Mouse (Mus musculus): ENCODE data around the gene Erg28. TPM values are rescaled to one million over a fixed set of nuclear protein-coding genes. Genes with fewer than 3 reads are reported as not detected.

The Erg28 gene
- polyA plus RNA-seq, 1 experiment from 2014 or later: 125 TPM

DNA sequence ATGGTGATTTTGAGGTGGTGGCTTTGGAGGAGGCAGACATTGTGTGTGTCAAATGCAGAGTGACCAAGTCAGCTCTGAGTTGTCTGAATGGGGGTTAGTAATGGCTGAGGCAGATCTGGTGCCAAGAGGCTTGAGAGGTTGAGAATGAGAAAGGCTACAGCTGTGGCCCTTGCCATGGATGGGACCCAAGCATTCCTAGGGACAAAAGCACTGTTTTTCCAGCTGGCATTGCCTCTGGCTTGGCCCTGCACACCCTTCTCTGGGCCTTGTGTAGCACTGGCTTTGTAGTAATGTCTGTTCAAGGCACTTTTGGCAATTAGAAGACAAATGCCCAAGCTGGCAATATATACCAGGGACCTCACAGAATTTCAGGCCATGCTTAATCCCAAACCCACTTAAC is 13.4 kb downstream of the Erg28 start:
- Histone ChIP-seq H3K4me2 (ENCODE audit: low read depth, low read length) (no peak overlapping the region), H3K36me3 (replicated peaks; ENCODE audit: control insufficient read depth, insufficient read depth, low read depth, low read length) (no peaks in the 10 kb centered on the region), H3K4me1 (ENCODE audit: control insufficient read depth, insufficient read depth, low read length) (no peaks in the 10 kb centered on the region), H3K4me3 (ENCODE audit: low read depth, low read length) (no peak overlapping the region), H3K9me3 (replicated peaks; ENCODE audit: control insufficient read depth, low read length) (no peaks in the 10 kb centered on the region), H3K27me3 (ENCODE audit: control insufficient read depth, insufficient read depth, low read length) (no peaks in the 10 kb centered on the region), H3K27ac (replicated peaks; ENCODE audit: low read depth, low read length) (no peak overlapping the region), H3K9ac (replicated peaks; ENCODE audit: low read length) (no peak overlapping the region)
- no peak for ATAC-seq (replicated peaks; ENCODE audit: insufficient number of reproducible peaks, low FRiP score, low TSS enrichment, low read depth)
- DNase-seq (ENCODE audit: low spot score): no peak

DNA sequence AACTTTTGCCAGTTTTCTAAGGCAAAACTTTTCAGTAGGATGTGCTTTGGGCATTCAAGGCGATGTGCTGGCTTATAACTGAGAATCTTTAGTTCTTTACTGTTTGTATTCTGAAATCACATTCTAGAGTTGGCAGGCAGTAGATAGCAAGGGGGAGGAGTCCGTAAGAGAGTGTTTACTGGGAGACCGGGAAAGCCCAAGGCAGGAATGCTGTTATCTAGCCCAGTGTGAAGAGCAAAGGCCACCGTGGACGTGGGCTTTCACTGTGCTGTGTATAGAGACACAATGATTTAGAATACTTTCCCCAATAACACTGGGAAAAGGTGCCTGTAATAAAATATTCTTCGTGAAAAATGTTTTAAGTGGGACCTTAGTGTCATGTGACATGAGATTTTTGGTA is 14.6 kb downstream of the Erg28 start:
- no peak for DNase-seq (ENCODE audit: low spot score)
- Histone ChIP-seq H3K27ac (replicated peaks; ENCODE audit: low read depth, low read length) (no peak overlapping the region), H3K4me1 (ENCODE audit: control insufficient read depth, insufficient read depth, low read length) (no peaks in the 10 kb centered on the region), H3K4me3 (ENCODE audit: low read depth, low read length) (no peak overlapping the region), H3K4me2 (ENCODE audit: low read depth, low read length) (no peak overlapping the region), H3K9me3 (replicated peaks; ENCODE audit: control insufficient read depth, low read length) (no peaks in the 10 kb centered on the region), H3K36me3 (replicated peaks; ENCODE audit: control insufficient read depth, insufficient read depth, low read depth, low read length) (no peaks in the 10 kb centered on the region), H3K9ac (replicated peaks; ENCODE audit: low read length) (no peak overlapping the region), H3K27me3 (ENCODE audit: control insufficient read depth, insufficient read depth, low read length) (no peaks in the 10 kb centered on the region)
- 76% methylated on average over 6 of the region's 6 CpGs for WGBS
- no peak for ATAC-seq (replicated peaks; ENCODE audit: insufficient number of reproducible peaks, low FRiP score, low TSS enrichment, low read depth)

DNA sequence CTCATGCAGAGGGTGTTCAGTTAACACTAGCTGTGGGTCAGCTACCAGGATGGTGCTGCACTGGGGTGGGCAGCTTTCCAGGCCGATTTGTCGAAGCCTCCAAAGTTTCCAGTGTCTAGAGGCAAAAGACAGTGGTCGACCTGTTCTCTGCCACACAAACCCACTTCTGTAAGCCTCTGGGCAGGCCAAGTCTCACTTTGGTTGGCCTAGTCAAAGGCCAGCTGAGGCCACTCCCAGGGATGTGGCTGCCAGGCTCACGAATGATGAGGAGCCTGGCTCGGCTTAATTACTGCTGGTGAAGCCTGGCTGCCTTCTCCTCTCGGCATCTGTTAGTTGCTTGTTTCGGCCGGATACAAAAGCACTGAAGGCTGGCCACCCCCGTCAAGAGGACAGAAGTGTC is 24.3 kb downstream of the Erg28 start:
- WGBS: 34% methylated on average over 9 of the region's 9 CpGs
- H3K9ac ChIP-seq (replicated peaks; ENCODE audit: low read length): no peak overlapping the region
- no peak overlapping the region for H3K4me2 ChIP-seq (ENCODE audit: low read depth, low read length)
- DNase-seq (ENCODE audit: low spot score) (no peak), ATAC-seq (replicated peaks; ENCODE audit: insufficient number of reproducible peaks, low FRiP score, low TSS enrichment, low read depth) (no peak)
- no peaks in the 10 kb centered on the region for H3K4me1 ChIP-seq (ENCODE audit: control insufficient read depth, insufficient read depth, low read length)
- no peak overlapping the region for H3K27ac ChIP-seq (replicated peaks; ENCODE audit: low read depth, low read length)
- no peaks in the 10 kb centered on the region for H3K27me3 ChIP-seq (ENCODE audit: control insufficient read depth, insufficient read depth, low read length)
- no peaks in the 10 kb centered on the region for H3K36me3 ChIP-seq (replicated peaks; ENCODE audit: control insufficient read depth, insufficient read depth, low read depth, low read length)
- no peaks in the 10 kb centered on the region for H3K9me3 ChIP-seq (replicated peaks; ENCODE audit: control insufficient read depth, low read length)
- H3K4me3 ChIP-seq (ENCODE audit: low read depth, low read length): no peak overlapping the region

DNA sequence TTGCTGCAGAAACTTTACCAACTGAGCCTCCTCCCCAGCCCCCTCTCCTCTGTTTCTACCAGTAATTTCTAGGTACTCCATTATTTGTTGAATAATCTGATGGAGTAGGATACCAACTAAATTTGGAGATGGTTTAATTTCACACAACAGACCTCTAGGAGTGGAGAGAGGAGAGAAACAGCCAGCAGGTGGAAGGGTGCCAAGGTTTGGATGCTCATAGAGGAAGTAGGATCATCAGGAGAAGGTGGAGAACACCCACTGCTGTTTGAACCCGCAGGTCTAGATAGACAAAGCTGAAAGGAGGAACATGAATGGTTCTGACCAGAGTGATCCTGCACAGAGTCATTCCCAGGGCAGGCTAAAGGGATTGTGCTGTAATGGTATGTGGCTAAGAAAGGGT is 28.8 kb downstream of the Erg28 start:
- no peak for DNase-seq (ENCODE audit: low spot score)

DNA sequence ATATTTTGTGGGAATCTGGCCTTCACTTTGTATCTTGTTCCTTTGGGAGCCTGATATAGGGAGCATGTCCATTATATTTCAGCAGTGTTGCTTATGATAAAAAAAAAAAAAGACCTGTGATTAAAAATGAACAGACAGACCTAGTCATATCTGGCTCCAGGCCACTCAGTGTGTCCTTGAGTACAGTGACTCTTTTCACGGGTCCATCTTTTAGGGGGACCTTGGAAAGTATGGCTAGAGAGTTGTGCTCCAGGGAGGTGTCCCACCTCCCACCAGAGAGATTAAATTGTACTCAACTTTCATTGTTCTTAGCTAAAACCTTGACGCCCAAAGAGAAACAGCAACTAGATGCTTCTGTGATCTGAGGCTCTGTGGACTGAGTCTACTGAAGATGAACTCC is 30.3 kb downstream of the Erg28 start:
- ATAC-seq (replicated peaks; ENCODE audit: insufficient number of reproducible peaks, low FRiP score, low TSS enrichment, low read depth) (no peak), DNase-seq (ENCODE audit: low spot score) (no peak)

More for the DNA sequence above, 28.8 kb downstream of the Erg28 start:
- Histone ChIP-seq H3K27me3 (ENCODE audit: control insufficient read depth, insufficient read depth, low read length) (no peaks in the 10 kb centered on the region), H3K9me3 (replicated peaks; ENCODE audit: control insufficient read depth, low read length) (no peaks in the 10 kb centered on the region), H3K27ac (replicated peaks; ENCODE audit: low read depth, low read length) (no peak overlapping the region), H3K9ac (replicated peaks; ENCODE audit: low read length) (no peak overlapping the region), H3K4me2 (ENCODE audit: low read depth, low read length) (no peak overlapping the region), H3K4me3 (ENCODE audit: low read depth, low read length) (no peak overlapping the region), H3K4me1 (ENCODE audit: control insufficient read depth, insufficient read depth, low read length) (no peaks in the 10 kb centered on the region), H3K36me3 (replicated peaks; ENCODE audit: control insufficient read depth, insufficient read depth, low read depth, low read length) (no peaks in the 10 kb centered on the region)
- ATAC-seq (replicated peaks; ENCODE audit: insufficient number of reproducible peaks, low FRiP score, low TSS enrichment, low read depth): no peak
- WGBS: 72% methylated on average over 1 of the region's 1 CpGs

DNA sequence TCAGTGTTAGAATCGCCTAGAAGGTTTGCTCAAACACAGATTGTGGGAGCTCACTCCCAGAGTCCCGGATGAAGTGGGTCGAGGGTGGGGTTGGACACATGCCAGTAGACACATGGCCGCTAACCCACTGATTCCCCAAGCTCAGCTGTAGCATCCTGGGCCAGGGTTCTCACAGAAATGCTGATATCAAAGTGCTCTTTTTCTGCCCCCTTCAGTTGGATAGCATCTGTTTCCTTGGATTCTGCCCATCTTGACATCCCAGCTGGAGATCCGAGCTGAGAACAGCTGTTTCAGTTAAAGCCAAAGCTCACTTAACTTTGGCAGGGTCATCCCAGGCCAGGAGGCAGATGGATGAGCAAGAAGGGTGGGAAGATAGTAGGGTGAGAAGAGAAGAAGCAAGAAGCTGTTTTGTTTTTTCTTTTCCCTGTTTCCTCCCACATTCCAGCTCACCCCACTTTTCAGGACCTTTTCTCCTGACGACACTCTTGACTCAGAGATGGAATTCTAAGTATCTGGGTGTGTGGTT is 31.5 kb downstream of the Erg28 start:
- H3K9ac ChIP-seq (replicated peaks; ENCODE audit: low read length): no peak overlapping the region
- no peaks in the 10 kb centered on the region for H3K27me3 ChIP-seq (ENCODE audit: control insufficient read depth, insufficient read depth, low read length)
- H3K4me2 ChIP-seq (ENCODE audit: low read depth, low read length): no peak overlapping the region
- no peaks in the 10 kb centered on the region for H3K36me3 ChIP-seq (replicated peaks; ENCODE audit: control insufficient read depth, insufficient read depth, low read depth, low read length)
- no peak overlapping the region for H3K4me3 ChIP-seq (ENCODE audit: low read depth, low read length)
- ATAC-seq (replicated peaks; ENCODE audit: insufficient number of reproducible peaks, low FRiP score, low TSS enrichment, low read depth) (no peak), DNase-seq (ENCODE audit: low spot score) (no peak)
- 73% methylated on average over 6 of the region's 6 CpGs for WGBS
- H3K9me3 ChIP-seq (replicated peaks; ENCODE audit: control insufficient read depth, low read length): no peaks in the 10 kb centered on the region
- H3K4me1 ChIP-seq (ENCODE audit: control insufficient read depth, insufficient read depth, low read length): no peaks in the 10 kb centered on the region
- no peak overlapping the region for H3K27ac ChIP-seq (replicated peaks; ENCODE audit: low read depth, low read length)

More for the DNA sequence above, 30.3 kb downstream of the Erg28 start:
- Histone ChIP-seq H3K4me1 (ENCODE audit: control insufficient read depth, insufficient read depth, low read length) (no peaks in the 10 kb centered on the region), H3K4me2 (ENCODE audit: low read depth, low read length) (no peak overlapping the region), H3K27ac (replicated peaks; ENCODE audit: low read depth, low read length) (no peak overlapping the region), H3K27me3 (ENCODE audit: control insufficient read depth, insufficient read depth, low read length) (no peaks in the 10 kb centered on the region), H3K4me3 (ENCODE audit: low read depth, low read length) (no peak overlapping the region), H3K36me3 (replicated peaks; ENCODE audit: control insufficient read depth, insufficient read depth, low read depth, low read length) (no peaks in the 10 kb centered on the region), H3K9ac (replicated peaks; ENCODE audit: low read length) (no peak overlapping the region), H3K9me3 (replicated peaks; ENCODE audit: control insufficient read depth, low read length) (no peaks in the 10 kb centered on the region)
- WGBS: 89% methylated on average over 2 of the region's 2 CpGs

DNA sequence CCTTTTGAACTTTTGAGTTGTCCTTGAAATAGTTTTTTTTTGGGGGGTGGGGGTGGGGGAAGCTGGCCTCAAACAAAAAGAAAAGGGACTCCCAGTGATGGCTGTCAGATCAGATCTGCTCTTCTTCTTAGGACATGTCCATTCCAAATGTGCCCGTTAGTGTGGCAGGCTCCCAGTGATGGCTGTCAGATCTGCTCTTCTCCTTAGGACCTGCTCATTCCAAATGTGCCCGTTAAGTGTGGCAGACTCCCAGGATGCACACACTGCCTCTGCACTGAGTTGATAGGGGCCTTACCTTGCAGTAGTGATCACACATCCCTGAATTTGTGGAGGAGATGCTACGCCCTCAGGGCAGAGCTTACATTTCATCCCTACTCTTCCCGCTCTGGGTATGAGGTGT is 32.2 kb downstream of the Erg28 start:
- no peaks in the 10 kb centered on the region for H3K27me3 ChIP-seq (ENCODE audit: control insufficient read depth, insufficient read depth, low read length)
- H3K36me3 ChIP-seq (replicated peaks; ENCODE audit: control insufficient read depth, insufficient read depth, low read depth, low read length): no peaks in the 10 kb centered on the region
- H3K27ac ChIP-seq (replicated peaks; ENCODE audit: low read depth, low read length): no peak overlapping the region
- no peak overlapping the region for H3K9ac ChIP-seq (replicated peaks; ENCODE audit: low read length)
- H3K4me2 ChIP-seq (ENCODE audit: low read depth, low read length): no peak overlapping the region
- ATAC-seq (replicated peaks; ENCODE audit: insufficient number of reproducible peaks, low FRiP score, low TSS enrichment, low read depth): no peak
- 74% methylated on average over 4 of the region's 4 CpGs for WGBS
- H3K4me3 ChIP-seq (ENCODE audit: low read depth, low read length): no peak overlapping the region
- no peaks in the 10 kb centered on the region for H3K4me1 ChIP-seq (ENCODE audit: control insufficient read depth, insufficient read depth, low read length)
- H3K9me3 ChIP-seq (replicated peaks; ENCODE audit: control insufficient read depth, low read length): no peaks in the 10 kb centered on the region
- no peak for DNase-seq (ENCODE audit: low spot score)

DNA sequence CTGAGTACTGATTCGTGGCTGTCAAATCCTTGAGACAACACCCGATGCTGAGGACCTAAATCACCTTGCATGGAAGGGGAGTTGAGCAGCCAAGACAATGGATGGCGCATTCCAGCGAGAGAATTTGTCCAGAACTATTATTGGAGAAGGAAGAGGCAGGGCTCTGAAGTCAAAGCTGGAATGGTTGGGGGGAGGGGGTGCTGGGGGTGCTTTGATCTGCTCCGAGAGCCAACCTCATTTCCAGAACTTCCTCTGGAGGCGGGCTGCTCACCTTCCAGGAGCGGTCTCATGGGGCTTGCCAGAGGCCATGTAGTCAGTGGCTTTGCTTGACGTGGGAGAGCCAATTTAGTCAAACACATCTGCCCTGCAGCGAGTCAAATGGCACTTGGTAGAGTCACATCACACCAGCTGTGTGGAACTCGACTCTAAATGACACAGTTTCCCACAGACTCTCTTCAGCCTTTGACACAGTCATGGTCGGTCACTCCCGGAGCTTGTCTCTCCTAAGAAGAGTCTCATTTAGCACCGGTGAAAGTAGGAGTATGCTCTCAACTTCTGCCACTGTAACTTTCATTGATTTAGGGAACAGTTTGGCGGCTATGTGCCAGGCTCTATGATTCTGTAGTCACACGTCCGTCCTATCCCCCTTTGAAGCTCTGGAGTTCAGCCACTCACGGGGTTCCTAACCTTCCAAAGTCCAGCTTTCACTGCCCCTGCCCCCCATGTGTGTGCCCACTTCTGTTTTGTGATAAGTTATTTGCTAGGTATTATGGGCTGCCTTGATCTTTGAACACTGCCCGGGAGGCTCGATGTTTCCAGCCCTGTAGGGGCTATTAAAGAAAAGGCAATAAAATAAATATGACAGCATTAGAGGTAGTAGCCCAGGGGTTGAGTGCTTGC is 39.2 kb downstream of the Erg28 start:
- H3K4me1 ChIP-seq (ENCODE audit: control insufficient read depth, insufficient read depth, low read length): no peaks in the 10 kb centered on the region
- H3K9me3 ChIP-seq (replicated peaks; ENCODE audit: control insufficient read depth, low read length): no peaks in the 10 kb centered on the region
- H3K27ac ChIP-seq (replicated peaks; ENCODE audit: low read depth, low read length): no peak overlapping the region
- no peak overlapping the region for H3K4me2 ChIP-seq (ENCODE audit: low read depth, low read length)
- no peaks in the 10 kb centered on the region for H3K36me3 ChIP-seq (replicated peaks; ENCODE audit: control insufficient read depth, insufficient read depth, low read depth, low read length)
- no peak overlapping the region for H3K9ac ChIP-seq (replicated peaks; ENCODE audit: low read length)
- ATAC-seq (replicated peaks; ENCODE audit: insufficient number of reproducible peaks, low FRiP score, low TSS enrichment, low read depth) (no peak), DNase-seq (ENCODE audit: low spot score) (no peak)
- no peak overlapping the region for H3K4me3 ChIP-seq (ENCODE audit: low read depth, low read length)
- WGBS: 67% methylated on average over 19 of the region's 19 CpGs
- H3K27me3 ChIP-seq (ENCODE audit: control insufficient read depth, insufficient read depth, low read length): no peaks in the 10 kb centered on the region
